12 mouse cellular contexts compared by ENCODE assay signal in genomic region chr1:167253579-167253978, GRCm38 (mm10).
"Had no signal": no experiment of that assay in that cellular context is flagged by ENCODE, and none has a peak within 500 bp of the region (broad histone marks: within the 10 kb centered on the region; RNA-seq: fewer than 3 reads in every experiment).

No protein-coding gene starts in this region.

- DNase-seq: retina, postnatal 1 day; right cerebral cortex, adult 18-20 months; right cerebral cortex, postnatal 14 days; right cerebral cortex, postnatal 25 days; right cerebral cortex, postnatal 4 days; spleen, adult 18-20 months; thymus, adult 18-20 months; thymus, adult 2 months; thymus, postnatal 14 days; thymus, postnatal 25 days; thymus, postnatal 36 days; thymus, postnatal 4 days had no signal
